Mouse (Mus musculus) left cerebral cortex, postnatal 14 days (tissue): ENCODE results near the gene Cttnbp2nl. TPM values are rescaled to one million over a fixed set of nuclear protein-coding genes. Genes with fewer than 3 reads are reported as not detected.
A peak's percentile ranks its signal among the peaks of the same experiment; 100 is the strongest.

Source experiments
- DNase-seq, 2 experiments: peaks; one replicate each; pipeline ENCODE4 v3.0.0; 2021 to 2022; ENCODE audit warnings: low spot score in 2 of 2, mixed read lengths in 1 of 2
- intact Hi-C: fragments of 180-260 bp; cut with DNase I; formaldehyde crosslinking; loops from one replicate; pipeline ENCODE4 v1.15.1; 2025
- total RNA-seq, 2 experiments: library from RNA; stranded (reverse); gene quantifications; 2 replicates each; pipeline ENCODE4 v1.2.3; 2021

Gene Cttnbp2nl
- total RNA-seq, 2 experiments from 2014 or later = 28.3 to 31.0 TPM

- intact Hi-C loops = no loop called here
- peak; percentile 65 to 85 for DNase-seq
Measured at GRCm38 (mm10) chr3:104993800-104994199, 59.1 kb downstream of the Cttnbp2nl start.

- intact Hi-C loops = loop anchor here (1.0 kb wide), 1 partner anchor 62 kb away; no protein-coding TSS in a partner anchor
- DNase-seq = peak; percentile 90 to 92
Measured at GRCm38 (mm10) chr3:104992709-104993388, 60.1 kb downstream of the Cttnbp2nl start.

GRCm38 (mm10) chr3:104991703-104992102 is 61.2 kb downstream of the Cttnbp2nl start:
- intact Hi-C loops = loop anchor here (1.0 kb wide), 1 partner anchor 64 kb away; no protein-coding TSS in a partner anchor
- DNase-seq = no peak

- no peak for DNase-seq
- intact Hi-C loops = no loop called here
Measured at GRCm38 (mm10) chr3:104987884-104988283, 65.1 kb downstream of the Cttnbp2nl start.

- intact Hi-C loops = no loop called here
- DNase-seq = no peak
Measured at GRCm38 (mm10) chr3:104979735-104980134, 73.2 kb downstream of the Cttnbp2nl start.

DNA sequence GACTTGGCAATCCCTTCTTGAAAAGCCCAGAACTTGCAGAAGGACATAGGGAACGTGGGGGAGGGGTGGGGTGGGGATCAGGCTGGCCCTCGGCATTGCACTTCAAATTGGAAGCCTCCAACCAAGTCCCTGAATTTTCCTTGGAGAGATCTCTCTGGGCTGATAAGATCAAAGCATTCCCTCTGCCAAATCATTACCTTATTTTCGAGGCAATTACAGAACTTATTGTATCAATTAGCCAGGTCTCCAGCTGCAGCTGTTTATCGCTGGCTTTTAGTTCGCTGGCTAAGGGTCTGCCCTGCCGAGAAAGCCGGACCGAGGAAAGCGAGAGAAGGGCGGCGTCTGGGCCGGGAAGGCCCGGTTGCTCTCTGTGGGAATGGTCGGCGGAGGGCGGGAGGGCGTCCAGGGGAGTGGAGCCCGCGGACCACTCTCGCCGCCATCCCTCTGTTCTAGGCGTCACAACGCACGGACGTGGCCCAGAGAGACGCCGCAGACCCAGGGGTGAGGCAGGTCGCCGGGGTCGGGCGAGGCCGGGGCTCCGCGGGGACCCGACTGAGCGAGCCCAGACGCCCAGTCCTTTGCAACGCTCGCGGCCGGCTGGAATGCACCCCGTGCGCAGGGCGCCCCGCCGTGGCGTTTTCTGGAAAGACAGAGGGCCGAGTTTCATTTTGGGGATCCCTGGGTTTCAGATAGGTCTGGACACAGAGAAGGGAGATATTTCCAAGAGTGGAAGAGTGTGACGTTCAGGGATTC is 85.2 kb downstream of the Cttnbp2nl start:
- intact Hi-C loops = loop anchor here (10.0 kb wide), 1 partner anchor 253 kb away; no protein-coding TSS in a partner anchor
- peak; percentile 85 to 89 for DNase-seq

DNA sequence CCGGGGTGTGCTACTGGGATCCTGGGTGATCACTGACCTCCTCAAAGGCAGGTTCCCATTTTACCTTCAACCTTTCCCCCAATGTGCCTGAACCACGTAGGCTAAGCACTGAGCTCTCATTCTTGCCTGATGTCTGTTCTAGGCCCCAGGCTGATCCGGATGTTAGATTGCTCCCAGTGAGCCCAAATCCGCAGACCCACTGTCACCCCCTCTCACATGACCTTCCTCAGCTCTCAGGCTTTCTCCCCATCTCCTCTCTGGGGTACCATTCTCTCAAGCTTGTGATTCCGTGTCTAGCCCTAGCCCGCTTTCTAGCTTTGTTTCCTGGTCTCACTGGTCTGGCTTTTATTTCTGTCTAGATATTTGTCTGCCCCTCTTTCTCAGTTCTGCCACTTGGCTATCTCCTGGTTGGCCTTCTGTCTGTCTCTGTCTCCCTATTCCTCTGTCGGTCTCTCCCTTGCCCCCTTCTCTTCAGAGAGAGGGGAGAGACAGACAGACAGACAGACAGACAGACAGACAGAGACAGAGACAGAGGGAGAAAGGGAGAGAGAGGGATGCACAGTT is 86.9 kb downstream of the Cttnbp2nl start:
- intact Hi-C loops = loop anchor here (10.0 kb wide), 1 partner anchor 251 kb away; no protein-coding TSS in a partner anchor
- no peak for DNase-seq

GRCm38 (mm10) chr3:104965070-104965855 is 87.7 kb downstream of the Cttnbp2nl start:
- DNase-seq = no peak
- intact Hi-C loops = loop anchor here (10.0 kb wide), 1 partner anchor 250 kb away; no protein-coding TSS in a partner anchor

DNA sequence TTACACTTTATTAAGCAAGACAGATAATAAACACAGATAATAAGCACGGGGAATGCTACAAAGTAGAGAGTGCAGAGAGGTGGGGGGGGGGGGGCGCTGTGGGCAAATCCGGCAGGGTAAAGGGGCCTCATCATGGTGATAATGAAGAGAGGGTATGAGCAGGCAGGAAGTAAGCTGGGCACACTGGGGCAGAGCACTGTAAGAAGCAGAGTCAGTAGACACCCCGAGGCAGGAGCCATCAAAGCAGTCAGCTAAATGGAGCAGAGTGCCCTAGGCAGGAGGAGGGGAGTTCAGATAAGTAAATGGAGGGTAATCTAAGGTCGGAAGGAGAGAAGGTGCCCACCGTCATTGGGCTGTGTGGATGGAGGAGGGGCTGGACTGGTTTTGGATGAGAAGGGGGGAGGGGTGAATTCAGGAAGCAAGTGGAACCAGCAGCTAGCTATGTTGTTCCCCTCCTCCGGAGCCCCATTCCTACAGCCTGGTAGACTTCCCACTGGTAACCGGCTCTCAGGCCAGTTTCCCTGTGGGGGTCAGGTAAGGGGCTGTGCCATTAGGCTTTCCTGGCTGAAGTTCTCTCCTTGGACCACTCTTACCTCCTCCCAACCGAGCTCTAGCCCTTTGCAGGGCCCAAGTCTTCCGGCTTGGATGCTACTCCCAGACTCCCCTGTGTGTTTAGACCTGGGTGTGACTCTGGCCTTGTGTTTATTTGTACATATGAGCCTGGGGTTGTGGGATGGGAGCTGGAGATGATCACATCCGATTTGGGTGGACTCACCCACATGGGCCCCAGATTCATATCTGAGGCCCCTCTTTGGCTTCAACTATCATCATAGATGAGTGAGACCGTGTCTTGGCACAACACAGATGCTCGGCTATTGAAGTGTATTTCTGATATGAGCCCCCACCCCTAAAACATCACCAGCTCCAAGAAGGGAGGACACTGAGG is 89.3 kb downstream of the Cttnbp2nl start:
- DNase-seq = no peak
- intact Hi-C loops = loop anchor here (10.0 kb wide), 1 partner anchor 249 kb away; no protein-coding TSS in a partner anchor

DNA sequence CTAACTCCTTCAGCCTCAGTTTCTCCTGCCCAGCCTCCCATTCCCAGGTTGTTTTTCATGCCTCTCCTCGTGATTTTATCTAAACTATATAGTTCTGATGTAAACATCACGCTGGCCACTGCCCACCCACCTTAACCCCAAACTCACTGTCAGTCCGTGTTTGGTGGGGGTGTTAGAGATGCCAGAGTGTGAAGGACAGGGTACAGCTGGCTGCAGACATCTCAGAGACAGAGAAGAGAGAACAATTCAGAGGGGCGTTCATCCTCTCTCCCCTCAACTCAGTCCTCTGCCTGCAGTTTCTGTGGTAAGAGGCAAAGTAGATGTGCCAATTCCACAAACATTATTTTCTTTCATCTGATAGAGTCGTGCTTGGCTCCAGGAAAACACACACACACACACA is 90.1 kb downstream of the Cttnbp2nl start:
- DNase-seq = no peak

GRCm38 (mm10) chr3:104962141-104962611 is 90.8 kb downstream of the Cttnbp2nl start:
- intact Hi-C loops = loop anchor here (10.0 kb wide), 1 partner anchor 247 kb away; no protein-coding TSS in a partner anchor
- no peak for DNase-seq

More for the DNA sequence above, 90.1 kb downstream of the Cttnbp2nl start:
- intact Hi-C loops = loop anchor here (10.0 kb wide), 1 partner anchor 248 kb away; no protein-coding TSS in a partner anchor

GRCm38 (mm10) chr3:104961066-104962059 is 91.6 kb downstream of the Cttnbp2nl start, which contains the start of gene Wnt2b:
Gene Wnt2b (minus strand): TSS chr3:104961921.
- no peak for DNase-seq
- intact Hi-C loops = loop anchor here (10.0 kb wide), 1 partner anchor 247 kb away; no protein-coding TSS in a partner anchor

DNA sequence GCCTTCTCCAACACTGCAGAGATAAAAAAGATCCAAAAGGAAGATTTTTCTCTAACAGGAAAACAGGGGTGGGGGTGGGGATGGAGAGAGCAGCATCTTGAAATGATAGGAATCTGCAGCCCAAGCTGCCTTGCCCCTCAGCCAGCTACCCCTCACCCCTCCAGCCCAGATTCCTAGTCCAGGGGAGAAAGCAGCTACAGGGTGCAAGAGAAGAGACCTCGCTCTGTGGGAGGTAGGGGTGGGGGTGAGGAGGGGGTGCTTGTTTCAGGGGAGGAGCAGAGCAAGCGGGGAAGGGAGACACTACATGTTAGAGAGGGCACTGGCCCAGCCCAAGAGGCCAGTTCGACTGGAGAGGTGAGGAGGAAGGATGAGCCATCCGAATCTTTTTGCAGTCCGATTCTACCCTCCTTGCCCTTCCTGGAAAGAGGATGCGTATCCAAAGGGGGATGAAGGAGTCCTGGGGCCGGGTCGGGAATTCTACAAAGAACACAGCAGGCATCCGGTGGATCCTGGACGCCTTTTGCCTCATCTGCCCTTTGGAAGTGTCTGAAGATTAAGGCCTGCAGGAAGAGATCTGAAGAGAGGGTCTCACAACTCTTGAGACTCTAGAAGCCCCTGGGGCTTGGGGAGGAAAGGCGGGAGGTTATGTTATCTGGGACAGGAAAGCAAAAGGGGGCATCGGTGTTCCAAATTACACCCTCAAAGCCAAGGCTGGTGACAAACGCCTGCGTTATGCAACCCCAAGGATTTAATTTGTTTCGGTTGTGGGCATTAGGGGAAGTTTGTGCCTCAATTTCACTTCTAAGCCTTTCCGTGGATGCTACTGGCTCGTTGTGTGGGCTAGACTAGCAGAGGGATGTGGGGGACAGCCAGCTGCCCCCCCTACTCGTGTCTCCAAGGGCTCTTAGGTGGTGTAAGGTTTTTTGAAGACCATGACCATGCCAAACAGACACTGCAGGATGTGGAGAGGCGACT is 92.6 kb downstream of the Cttnbp2nl start:
- intact Hi-C loops = loop anchor here (10.0 kb wide), 1 partner anchor 246 kb away; no protein-coding TSS in a partner anchor
- DNase-seq = no peak

- DNase-seq = no peak
- intact Hi-C loops = no loop called here
Measured at GRCm38 (mm10) chr3:104956131-104956581, 96.8 kb downstream of the Cttnbp2nl start.

- intact Hi-C loops = no loop called here
- DNase-seq = no peak
Measured at GRCm38 (mm10) chr3:104954551-104954950, 98.4 kb downstream of the Cttnbp2nl start.
